Mouse (Mus musculus) cerebellum, adult (tissue): ENCODE measurements around the gene Eef1a1.
"Not testable (repeated sequence)": the region's sequence is repeated elsewhere in the genome, so short reads cannot be mapped to it uniquely, and the experiment has no call there.

Source experiments
- ATAC-seq: cut with Nextera tagmentation; 2 replicates; pipeline ENCODE4 v1.9.2; 2017; ENCODE audit warnings: mild to moderate bottlenecking, moderate library complexity, mixed read lengths; ENCODE audit not compliant: insufficient number of reproducible peaks, low FRiP score, low TSS enrichment

Eef1a1 gene

DNA sequence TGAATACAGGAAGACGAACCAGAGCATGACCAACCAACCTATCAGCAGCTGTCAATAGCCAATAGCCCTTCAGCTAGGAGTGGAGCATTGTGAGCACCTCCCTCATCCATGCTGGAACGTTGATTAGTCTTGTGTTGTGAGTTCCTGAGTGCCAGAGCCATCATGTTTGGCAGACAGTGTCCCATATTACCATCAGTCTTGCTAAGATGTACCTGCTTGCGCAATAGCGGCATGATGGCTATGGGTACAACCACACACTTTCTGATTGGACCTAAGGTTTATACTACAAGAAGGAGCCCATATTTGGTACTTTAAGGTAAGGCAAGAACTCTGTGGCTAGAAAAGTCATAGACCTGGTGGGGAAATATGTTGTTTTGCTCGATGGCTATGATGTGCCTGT is 22.8 kb upstream of the Eef1a1 start:
- no peak for ATAC-seq

DNA sequence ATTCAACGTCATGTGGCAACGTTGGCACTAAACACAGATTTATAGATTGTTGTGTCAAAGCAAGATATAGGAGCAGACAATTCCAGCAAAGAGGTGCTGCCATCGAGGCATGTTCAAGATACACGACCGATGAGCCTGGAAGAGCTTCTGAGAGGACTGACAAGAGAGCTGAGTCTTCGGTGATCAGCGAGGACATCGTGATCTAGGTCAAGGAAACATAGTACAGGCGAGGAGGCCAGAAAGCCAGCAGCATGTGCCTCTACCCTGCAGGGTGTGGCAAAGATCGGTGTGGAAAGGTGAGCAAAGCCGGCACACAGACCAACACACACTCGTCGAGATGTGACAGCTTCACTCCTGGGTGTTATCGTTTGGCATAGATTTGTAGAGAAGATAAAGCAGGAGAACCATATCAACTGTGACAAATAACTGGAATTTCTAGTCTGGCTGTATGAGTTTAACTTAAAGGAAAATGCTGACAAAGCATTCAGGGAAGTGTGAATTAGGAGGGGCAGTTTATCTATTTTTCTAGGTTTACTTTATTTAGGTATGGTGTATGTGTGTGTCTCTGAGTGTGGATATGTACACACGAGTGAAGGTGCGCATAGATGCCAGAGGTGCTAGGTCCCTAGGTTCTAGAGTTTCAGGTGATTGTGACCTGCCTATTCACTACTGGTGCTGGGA is 19.3 kb upstream of the Eef1a1 start:
- no peak for ATAC-seq

DNA sequence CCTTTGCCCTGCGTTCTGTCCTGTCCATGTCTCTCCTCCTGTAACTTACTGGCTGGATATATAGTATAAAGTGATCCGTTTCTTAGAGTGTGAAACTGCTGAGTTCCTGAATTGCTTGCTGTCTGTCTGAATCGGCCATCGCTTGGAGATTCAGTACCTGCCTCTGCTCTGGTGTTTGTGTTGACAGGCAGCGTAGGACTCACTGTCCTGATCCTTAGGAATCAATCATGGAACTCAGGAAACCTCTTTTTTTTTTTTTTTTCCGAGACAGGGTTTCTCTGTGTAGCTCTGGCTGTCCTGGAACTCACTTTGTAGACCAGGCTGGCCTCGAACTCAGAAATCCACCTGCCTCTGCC is 17.7 kb upstream of the Eef1a1 start:
- no peak for ATAC-seq

DNA sequence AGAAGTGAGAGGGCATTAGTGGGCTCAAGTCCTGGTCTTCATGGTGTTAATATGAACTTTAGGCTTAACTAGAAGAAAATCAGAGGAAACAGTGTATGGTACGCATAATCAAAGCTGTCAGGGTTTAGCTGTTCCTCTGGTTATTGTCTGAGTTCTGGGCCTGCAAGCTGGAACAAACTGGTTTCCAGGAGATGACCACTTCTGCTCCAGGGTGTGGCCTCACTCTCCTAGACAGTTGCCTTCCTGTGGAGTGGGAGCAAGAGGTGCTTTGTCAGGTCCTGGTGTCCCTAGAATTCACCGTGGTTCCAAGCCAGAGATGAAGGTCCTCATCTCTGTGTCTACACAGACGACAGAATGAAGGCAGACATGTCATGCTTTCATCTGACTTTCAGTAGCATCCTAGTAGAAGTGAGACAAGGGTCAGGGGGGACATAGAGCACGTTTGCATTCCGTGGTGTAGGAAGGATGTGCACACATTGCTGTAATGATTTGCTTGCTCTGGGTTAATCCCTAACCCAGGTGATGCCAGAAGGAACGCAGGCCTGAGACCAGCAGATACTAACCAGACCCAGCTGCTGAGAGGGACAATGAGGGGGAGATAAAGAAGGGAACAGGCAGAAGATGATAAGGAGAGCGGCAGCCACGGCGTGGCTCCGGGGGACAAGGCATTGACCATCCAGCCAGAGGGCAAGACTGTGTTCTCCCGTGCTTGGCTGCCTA is 17.2 kb upstream of the Eef1a1 start:
- no peak for ATAC-seq

DNA sequence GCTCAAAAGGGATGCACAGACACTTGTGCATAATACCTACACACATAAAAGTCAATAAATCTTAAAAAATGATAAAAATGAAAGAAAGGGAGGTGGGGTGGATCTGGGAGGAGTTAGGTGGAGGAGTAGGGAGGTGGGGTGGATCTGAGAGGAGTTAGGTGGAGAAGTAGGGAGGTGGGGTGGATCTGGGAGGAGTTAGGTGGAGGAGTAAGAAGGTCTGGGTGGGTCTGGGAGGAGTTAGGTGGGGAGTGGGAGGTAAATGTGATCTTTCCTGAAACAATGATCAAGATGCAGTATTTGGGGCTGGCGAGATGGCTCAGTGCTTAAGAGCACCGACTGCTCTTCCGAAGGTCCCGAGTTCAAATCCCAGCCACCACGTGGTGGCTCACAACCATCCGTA is 16.3 kb upstream of the Eef1a1 start:
- no peak for ATAC-seq

DNA sequence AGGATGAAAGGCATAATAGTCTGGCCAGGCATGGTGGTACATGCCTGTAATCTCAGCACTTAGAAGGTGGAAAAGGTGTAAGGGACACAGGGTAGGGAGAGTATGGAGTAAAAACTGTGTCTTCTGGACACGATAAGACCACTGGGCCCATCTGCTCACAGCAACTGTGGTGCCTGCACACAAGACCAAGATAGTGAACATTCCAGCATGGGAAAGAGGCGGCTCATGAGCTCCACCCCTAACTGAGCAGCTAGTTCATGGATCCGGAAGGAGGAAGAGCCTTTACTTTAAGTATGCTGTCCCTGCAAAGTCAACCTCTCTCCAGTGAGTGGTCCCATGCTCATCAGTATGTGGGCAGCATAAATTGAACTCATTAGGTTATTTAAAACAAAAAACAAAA is 15.7 kb upstream of the Eef1a1 start:
- no peak for ATAC-seq

DNA sequence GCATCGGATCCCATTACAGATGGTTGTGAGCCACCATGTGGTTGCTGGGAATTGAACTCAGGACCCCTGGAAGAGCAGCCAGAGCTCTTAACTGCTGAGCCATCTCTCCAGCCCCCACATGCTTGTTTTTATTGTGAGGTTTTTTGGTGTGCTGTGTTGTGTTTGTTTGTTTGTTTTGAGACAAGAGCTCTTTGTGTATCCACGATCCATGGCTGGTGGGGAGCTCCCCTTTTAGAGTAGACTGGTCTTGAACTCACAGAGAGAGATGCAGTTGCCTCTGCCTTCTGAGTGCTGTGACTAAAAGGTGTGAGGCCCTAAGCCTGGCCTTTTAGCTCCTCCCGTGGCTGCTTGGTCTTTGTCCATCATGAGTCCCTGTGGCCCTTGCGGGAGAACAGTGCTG is 15.2 kb upstream of the Eef1a1 start:
- ATAC-seq, result no peak

DNA sequence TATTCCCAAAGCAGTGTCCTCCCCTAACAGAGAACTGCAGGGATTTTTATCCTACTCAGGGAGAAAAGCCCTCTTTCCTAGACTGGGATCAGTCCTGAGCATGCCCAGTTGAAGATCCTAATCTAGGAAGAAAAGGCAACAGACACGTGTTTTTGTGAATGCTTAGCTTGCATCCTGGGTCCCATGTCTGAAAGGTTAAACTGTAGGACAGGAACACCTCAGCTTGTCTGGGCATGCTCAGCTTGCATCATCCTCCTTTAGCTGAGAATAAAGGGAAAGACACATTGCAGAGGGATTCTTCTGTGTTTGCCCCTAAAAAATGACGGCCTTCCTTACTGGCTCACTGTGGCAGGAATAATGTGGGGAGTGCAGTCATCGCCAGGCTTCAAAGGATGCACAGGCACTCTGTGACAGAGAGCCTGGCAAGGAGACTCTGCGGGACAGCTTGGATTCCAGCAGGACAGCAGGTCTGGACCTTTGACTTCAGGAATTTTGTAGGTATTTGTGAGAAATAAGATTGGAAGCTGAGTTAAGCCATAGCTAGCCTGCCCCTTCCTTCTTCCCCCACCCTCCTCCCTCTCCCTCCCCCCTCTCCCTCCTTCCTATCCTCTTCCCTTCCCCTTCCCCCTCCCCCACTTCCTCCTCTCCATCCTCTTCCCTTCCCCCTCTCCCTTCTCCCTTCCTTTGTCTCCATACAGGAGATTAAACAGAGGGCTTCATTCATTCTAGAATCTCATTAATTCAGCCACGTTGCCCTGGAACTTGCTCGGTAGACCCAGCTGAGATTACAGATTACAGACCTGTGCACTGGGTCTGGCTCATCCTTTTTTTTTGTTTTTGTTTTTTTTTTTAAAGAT is 14.5 kb upstream of the Eef1a1 start:
- ATAC-seq, result peak; percentile 97

DNA sequence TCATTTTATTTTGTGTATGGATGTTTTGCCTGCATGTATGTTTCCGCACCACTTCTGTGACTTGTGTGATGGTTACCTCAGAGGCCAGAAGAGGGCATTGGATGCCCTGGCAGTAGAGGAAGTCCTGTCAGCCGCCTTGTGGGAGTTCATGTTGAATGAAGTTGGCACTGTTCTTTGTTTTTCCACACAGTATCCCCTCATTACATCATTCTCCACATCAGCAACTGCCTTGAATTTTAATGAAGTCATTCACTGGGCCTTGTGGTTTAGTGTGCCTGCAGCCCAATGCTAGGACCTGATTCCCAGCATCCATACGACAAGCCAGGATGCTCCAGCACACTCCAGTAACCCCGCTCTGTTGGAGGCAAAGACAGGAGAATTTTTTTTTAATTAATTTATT is 12.3 kb upstream of the Eef1a1 start:
- ATAC-seq, result no peak

DNA sequence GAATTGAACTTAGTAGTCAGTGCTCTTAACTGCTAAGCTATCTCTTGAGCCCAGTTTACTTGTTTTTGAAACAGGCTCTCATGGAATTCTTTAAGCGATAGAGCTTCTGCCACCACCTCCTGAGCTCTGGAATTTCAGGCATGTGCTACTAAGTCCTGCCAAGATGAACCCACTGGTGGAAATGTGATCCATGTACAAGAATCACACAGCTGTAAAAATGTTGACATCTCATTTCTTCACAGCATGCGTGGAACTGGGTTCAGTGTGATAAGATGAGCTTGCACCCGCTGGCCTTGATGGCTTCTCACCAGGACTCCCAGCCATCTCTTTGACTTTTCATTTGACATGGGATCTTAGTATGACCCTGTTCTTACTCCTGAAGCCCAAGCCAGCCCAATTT is 11.4 kb upstream of the Eef1a1 start:
- ATAC-seq, result no peak

DNA sequence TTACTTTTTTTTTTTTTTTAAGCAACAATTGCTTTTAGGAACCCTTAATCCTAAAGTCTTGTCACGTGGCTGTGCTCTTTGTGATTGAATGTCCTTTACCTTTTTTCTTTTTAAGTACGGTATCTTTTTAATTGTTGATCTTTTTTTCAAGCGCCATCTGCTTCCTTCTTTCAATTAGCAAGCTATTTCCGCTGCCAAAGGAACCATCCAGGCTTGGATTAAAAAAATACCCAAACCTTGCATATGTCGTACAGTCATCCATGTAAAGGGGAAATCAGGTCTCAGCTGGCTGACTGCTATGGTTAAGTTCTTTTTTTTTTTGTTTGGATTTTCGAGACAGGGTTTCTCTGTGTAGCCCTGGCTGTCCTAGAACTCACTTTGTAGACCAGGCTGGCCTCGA is 4.2 kb upstream of the Eef1a1 start:
- no peak for ATAC-seq

DNA sequence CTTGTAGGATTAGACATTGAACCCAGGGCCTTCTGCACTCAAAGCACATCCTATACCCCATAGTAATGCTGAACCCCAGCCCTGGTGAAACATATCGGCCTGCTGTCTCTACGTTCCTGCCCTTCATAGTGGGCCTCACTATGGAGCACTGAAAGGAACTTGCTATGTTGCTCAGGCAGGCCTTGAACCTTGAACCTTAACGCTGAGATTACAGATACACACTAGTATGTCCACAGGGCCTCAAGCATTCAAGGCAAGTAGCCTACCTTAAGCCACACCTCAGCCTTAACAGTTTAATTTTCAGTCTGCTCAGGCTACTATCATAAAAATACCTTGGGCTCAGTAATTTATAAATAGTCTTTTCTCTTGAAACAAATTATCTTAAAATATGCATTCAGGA is 3.3 kb upstream of the Eef1a1 start:
- ATAC-seq, result no peak

DNA sequence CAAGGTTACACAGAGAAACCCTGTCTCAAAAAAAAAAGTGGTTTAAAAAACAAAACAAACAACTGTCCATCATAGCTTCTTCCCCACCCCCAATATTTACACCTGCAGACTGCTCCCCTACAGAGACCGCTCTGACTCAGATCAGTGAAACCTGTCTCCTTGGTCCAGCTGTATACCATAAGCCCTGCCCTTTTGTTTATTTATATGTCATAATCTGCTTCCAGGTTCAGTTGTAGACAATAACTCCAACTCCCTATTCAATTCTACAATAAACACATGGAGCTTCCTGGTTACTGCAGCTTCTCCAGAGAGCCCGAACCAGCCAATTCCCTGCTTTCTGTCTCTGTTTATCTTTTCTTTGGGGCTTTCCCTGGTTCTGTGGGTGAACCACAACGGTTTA is 2.2 kb upstream of the Eef1a1 start:
- no peak for ATAC-seq

DNA sequence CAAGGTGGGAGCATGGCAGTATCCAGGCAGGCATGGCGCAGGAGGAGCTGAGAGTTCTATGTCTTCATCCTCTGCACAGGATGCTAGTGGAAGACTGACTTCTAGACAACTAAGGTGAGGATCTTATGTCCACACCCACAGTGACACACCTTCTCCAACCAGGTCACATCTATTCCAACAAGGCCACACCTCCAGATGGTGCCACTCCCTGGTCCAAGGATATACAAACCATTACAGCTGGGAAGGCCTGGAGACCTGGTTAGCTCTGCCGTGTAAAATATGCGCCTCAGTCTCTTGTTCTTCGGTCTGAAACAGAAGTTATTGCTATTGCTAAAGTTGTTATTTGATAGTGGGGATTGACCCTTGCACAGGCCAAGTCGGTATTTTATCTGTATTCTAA is 930 bp downstream of the Eef1a1 start:
- ATAC-seq, result not testable (repeated sequence)

DNA sequence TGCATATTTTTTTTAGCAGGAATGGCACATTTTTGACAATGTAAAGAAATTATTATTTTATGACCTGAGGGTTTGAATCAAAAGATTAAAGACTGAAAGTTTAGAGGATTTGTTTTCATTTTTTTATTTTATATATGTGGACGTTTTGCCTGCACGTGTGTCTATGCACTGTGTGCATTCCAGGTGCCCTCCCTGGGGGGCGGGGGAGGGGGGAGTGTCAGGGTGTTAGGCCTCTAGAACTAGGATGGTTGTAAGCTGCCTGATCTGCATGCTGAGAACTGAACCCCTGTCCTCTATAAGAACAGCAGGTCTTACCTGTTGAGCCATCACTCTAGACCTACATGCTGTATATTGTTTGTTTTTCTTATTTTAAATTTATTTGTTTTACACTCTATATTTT is 4.3 kb downstream of the Eef1a1 start:
- ATAC-seq, result no peak

DNA sequence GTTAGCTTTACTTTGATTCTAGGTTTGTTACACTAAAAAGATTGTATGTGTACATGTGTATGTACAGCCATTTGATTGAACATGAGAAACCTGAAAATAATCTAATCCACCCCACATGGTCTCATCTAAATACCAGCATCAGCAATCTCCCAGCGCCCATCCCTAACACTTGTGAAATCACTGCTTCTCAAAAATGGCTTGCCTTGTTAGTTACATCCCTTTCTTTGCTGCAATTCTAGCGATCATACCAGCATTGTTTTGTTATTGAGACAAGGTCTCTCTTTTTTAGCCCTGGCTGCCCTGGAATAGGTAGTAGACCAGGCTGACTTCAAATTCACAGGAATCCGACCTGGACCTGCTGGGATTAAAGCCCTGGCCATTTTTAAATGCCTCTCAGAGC is 6.6 kb downstream of the Eef1a1 start:
- ATAC-seq, result no peak

DNA sequence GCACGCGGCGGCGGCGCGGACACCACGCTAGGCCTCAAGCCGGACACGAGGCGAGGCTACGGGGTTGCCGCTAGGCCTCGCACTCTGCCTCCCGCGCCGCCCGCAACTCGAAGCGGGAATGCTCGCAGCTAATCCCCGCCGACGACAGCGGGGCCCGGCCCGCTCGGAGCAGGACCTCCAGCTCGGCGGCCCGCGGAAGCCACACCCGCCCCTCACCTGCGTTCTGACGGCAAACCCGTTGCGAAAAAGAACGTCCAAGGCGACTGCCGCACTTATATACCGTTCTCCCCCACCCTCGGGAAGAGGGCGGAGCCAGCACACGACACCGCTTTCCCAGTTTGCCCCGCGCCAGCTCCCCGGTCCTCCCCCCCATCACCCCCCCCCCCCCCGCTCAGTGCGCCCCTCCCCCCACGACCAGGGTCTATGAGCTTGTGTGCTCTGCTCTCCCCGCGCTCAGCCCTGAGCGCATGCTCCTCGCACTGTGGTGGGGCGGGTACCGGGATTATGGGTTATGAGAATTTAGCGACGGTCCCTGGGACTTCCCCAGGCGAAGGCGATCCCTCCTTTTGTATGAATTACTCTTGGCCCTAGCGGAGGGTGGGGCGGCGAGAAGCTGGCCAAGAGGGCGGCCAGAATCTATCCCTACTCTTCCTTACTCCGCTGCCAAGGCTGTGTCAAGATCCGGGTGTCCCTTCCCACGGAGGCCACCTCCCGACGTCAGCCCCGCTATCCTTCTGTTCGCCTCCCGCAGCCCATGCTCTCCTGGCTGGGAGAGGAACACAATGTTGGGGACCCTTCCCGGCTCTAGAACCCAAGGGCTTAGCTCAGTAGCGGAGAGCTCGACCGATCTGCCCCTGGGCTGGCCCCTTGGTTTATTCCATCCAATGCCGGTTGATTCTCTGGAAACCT is 7.3 kb downstream of the Eef1a1 start:
- ATAC-seq, result peak; percentile 96

DNA sequence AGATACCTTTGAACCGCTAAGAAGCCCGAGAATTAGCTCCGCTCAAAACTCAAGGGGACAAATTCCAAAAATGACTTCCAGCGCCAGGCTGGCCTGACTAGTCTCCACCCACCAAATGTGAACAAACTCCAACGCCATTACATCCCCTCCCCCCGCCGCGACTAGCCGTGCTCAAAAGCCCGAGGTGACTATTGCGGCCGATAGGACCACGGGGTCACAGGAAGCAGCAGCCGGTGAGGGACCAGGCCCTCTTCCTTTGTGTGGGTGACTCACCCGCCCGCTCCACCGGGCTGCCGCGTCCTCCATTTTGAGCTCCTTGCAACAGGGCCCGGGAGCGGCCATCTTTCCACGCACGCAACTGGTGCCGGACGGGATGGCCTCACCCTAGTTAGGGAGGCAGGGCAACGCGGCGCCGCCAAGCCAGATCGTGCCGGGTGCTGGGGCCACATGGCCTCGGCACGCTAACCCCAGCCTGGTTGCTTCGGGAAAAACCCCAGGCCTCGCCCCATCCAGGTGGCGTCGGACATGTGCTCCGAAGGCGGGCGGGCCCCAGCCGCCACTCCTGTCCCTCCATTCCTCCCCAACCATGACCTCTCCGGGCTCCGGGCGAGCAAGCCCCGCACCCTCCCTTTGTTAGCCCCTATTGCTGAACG is 8.1 kb downstream of the Eef1a1 start:
- ATAC-seq, result peak; percentile 54

DNA sequence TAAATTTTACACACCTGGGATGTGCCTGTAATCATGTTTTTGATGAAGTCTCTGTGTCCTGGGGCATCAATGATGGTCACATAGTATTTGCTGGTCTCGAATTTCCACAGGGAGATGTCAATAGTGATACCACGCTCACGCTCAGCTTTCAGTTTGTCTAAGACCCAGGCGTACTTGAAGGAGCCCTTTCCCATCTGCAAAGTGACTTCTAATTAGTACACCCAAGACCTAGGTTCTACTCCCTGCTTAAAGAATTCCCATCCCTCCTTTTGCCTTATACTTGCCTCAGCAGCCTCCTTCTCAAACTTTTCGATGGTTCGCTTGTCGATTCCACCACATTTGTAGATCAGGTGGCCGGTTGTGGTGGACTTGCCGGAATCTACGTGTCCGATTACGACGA is 8.7 kb downstream of the Eef1a1 start:
- ATAC-seq, result not testable (repeated sequence)

DNA sequence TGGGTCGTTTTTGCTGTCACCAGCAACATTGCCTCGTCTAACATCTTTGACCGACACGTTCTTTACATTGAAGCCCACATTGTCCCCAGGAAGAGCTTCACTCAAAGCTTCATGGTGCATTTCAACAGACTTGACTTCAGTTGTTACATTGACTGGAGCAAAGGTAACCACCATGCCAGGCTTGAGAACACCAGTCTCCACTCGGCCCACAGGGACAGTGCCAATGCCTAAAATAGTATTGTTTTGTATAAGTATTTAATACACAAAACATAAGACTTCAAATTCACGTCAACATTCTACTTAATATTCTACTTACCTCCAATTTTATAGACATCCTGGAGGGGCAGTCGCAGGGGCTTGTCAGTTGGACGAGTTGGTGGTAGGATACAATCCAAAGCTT is 9.6 kb downstream of the Eef1a1 start:
- ATAC-seq, result not testable (repeated sequence)
